Mouse (Mus musculus) lung, postnatal 36 days (tissue): ENCODE measurements around the gene 1700028K03Rik.

Experiments
- DNase-seq: peaks from one replicate; pipeline ENCODE4 v3.0.0; 2022; ENCODE audit warnings: mixed read lengths

Gene 1700028K03Rik

GRCm38 (mm10) chr5:107547955-107548354 is 13.4 kb downstream of the 1700028K03Rik start:
- DNase-seq: no peak

GRCm38 (mm10) chr5:107548444-107548843 is 13.9 kb downstream of the 1700028K03Rik start:
- DNase-seq: no peak

GRCm38 (mm10) chr5:107554336-107554735 is 19.8 kb downstream of the 1700028K03Rik start:
- no peak for DNase-seq

GRCm38 (mm10) chr5:107556969-107557368 is 22.5 kb downstream of the 1700028K03Rik start:
- DNase-seq: no peak

- DNase-seq: no peak
Measured at GRCm38 (mm10) chr5:107569148-107569547, 34.6 kb downstream of the 1700028K03Rik start.

GRCm38 (mm10) chr5:107597301-107598077 is 63.0 kb downstream of the 1700028K03Rik start, which contains the start of the genes Rpap2 and Glmn:
Gene Rpap2 (plus strand): TSS chr5:107597373.
Gene Glmn (minus strand): TSS chr5:107597888.
- peak; percentile 86 for DNase-seq

- no peak for DNase-seq
Measured at GRCm38 (mm10) chr5:107598380-107598779, 63.9 kb downstream of the 1700028K03Rik start.
